Mouse (Mus musculus) intestine, embryonic 14.5 days (tissue): ENCODE data around the gene Itga6. TPM values are rescaled to one million over a fixed set of nuclear protein-coding genes. Genes with fewer than 3 reads are reported as not detected.

Source experiments
- ATAC-seq: fragments of 200-750 bp; cut with Nextera tagmentation; replicated peaks from 2 replicates; pipeline ENCODE4 v1.8.0; 2017; ENCODE audit warnings: low read depth, moderate number of reproducible peaks, moderate TSS enrichment, moderate library complexity; ENCODE audit not compliant: low FRiP score, low TSS enrichment
- DNase-seq: peaks from one replicate; pipeline ENCODE4 v3.0.0-alpha.2; 2018; ENCODE audit warnings: low spot score
- H3K27ac ChIP-seq: fragments of 300-500 bp; sonication (generic); 2 replicates; pipeline ENCODE4 v1.5.1; 2014; ENCODE audit warnings: low read depth, mild to moderate bottlenecking, control low read depth
- H3K27me3 ChIP-seq: fragments of 300-500 bp; sonication (generic); replicated peaks from 2 replicates; pipeline ENCODE4 v1.6.1; 2014; ENCODE audit warnings: low read length, control low read depth; ENCODE audit not compliant: control insufficient read depth, insufficient read depth
- H3K36me3 ChIP-seq: fragments of 300-500 bp; sonication (generic); 2 replicates; pipeline ENCODE4 v1.6.1; 2014; ENCODE audit warnings: low read length, control low read depth; ENCODE audit not compliant: control insufficient read depth, insufficient read depth
- H3K4me1 ChIP-seq: fragments of 300-500 bp; sonication (generic); replicated peaks from 2 replicates; pipeline ENCODE4 v1.6.1; 2014; ENCODE audit warnings: low read length, control low read depth, mixed read lengths; ENCODE audit not compliant: control insufficient read depth, insufficient read depth
- H3K4me2 ChIP-seq: fragments of 300-500 bp; sonication (generic); 2 replicates; pipeline ENCODE4 v1.6.1; 2014; ENCODE audit warnings: low read length
- H3K4me3 ChIP-seq: fragments of 300-500 bp; sonication (generic); 2 replicates; pipeline ENCODE4 v1.5.1; 2014; ENCODE audit warnings: low read depth, low read length, control low read depth, mixed read lengths
- H3K9ac ChIP-seq: fragments of 300-500 bp; sonication (generic); 2 replicates; pipeline ENCODE4 v1.6.1; 2014; ENCODE audit warnings: mild to moderate bottlenecking, low read length
- H3K9me3 ChIP-seq: fragments of 300-500 bp; sonication (generic); 2 replicates; pipeline ENCODE4 v1.6.1; 2016; ENCODE audit warnings: low read length, control low read depth; ENCODE audit not compliant: control insufficient read depth
- WGBS: fragments of 180-500 bp; shearing (Covaris S2); extraction: QIAGEN DNeasy Blood & Tissue Kit; methylation state at CpG from one replicate; pipeline ENCODE4 v1.1.7; 2014; 5-methylcytosine and 5-hydroxymethylcytosine counted together
- polyA plus RNA-seq: library from polyadenylated mRNA; unstranded; fragments of >200 nt; fragmentation: Nextera tagmentation; extraction: Ambion mirVana; gene quantifications from 2 replicates; pipeline ENCODE4 v1.2.1, GENCODE M21; 2014

The Itga6 gene
- polyA plus RNA-seq, 1 experiment from 2014 or later: 62.1 TPM

DNA sequence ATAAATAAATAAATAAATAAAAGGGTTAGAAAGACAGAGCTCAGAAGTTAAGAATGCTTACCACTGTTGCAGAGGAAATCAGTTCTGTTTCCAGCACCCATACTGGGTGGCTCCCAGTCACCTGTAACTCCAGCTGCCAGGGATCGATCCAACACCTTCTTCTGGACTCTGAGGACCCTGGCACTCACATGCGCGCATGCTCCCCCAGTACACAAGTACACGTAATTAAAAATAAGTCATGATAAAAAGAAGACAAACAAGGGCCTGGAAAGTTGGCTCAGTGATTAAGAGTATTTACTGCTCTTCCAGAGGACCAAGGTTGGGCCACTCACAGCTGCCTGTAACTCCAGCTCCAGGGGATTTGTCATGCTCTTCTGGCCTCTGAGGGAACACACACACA, 132.4 kb downstream of the Itga6 start:
- Histone ChIP-seq H3K36me3 (peaks cover 24% of the 10 kb centered on the region), H3K9me3 (no peaks in the 10 kb centered on the region), H3K27ac (no peak overlapping the region), H3K4me2 (no peak overlapping the region), H3K4me3 (no peak overlapping the region; the same call in 1 of the 2 replicates), H3K4me1 (no peaks in the 10 kb centered on the region; the same call in 1 of the 2 replicates), H3K9ac (no peak overlapping the region), H3K27me3 (no peaks in the 10 kb centered on the region)
- ATAC-seq (no peak), DNase-seq (no peak)
- 96% methylated on average over 4 of the region's 4 CpGs for WGBS

GRCm38 (mm10) chr2:71878441-71878840, 133.0 kb downstream of the Itga6 start:
- Histone ChIP-seq H3K27me3 (no peaks in the 10 kb centered on the region), H3K9ac (no peak overlapping the region), H3K4me3 (no peak overlapping the region; the same call in 1 of the 2 replicates), H3K4me2 (no peak overlapping the region), H3K27ac (no peak overlapping the region), H3K4me1 (no peaks in the 10 kb centered on the region; the same call in 1 of the 2 replicates), H3K36me3 (peaks cover 24% of the 10 kb centered on the region), H3K9me3 (no peaks in the 10 kb centered on the region)
- no peak for ATAC-seq
- DNase-seq: no peak
- WGBS: 79% methylated on average over 2 of the region's 2 CpGs

DNA sequence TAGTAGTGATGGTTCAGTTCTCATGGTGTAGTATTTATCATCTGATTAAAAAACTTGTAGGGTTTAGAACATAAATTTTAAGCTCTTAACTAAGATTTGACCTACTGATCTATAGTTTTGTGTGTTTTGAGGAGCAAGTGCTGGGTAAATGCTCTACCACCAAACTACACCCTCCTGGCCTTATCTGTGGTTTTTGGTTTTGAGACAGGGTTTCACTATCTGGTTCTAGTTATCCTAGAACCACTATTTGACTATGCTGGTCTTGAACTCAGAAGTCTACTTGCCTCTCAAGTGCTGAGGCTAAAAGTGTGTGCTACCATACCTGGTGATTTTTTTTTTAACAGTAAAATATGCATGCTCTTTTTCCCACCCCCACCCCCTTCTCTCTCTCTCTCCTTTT, 133.5 kb downstream of the Itga6 start:
- Histone ChIP-seq H3K9me3 (no peaks in the 10 kb centered on the region), H3K27me3 (no peaks in the 10 kb centered on the region), H3K27ac (no peak overlapping the region), H3K36me3 (peaks cover 25% of the 10 kb centered on the region), H3K4me2 (no peak overlapping the region), H3K9ac (no peak overlapping the region), H3K4me1 (no peaks in the 10 kb centered on the region; the same call in 1 of the 2 replicates), H3K4me3 (no peak overlapping the region)
- ATAC-seq (no peak), DNase-seq (no peak)

DNA sequence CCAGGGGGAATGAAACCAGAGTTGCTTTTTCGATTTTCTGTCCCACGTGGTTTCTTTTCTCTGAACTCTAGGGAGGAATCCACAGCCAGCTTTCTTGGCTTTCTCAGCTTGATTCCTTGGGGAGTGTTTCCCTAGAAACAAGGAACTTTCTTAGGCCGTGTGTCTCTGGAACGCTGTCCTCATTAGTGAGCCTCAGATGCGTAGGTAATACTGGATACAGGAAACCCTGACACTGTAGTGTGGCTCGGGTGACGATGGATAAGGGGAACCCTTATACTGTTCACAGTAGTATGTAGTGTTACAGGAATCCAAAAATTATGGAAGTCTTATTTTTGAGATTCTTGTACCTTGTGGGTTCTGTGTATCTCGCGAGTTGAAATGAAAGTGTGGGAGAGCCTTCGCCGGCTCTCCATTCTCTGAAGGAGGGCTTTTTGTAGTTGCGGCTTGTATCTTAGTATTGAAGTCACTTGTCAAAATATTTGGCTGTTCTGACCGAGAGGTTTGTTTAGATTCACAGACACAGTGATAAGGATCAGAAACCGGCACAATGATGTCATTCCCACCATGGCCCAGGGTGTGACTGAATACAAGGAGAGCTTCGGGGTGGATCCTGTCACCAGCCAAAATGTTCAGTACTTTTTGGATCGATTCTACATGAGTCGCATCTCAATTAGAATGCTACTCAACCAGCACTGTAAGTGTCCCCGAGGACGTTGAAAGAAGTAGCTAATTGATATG, 137.7 kb downstream of the Itga6 start:
- Histone ChIP-seq H3K4me2 (no peak overlapping the region), H3K4me1 (no peaks in the 10 kb centered on the region), H3K9me3 (no peaks in the 10 kb centered on the region), H3K9ac (no peak overlapping the region), H3K36me3 (peaks cover 43% of the 10 kb centered on the region), H3K4me3 (no peak overlapping the region), H3K27me3 (no peaks in the 10 kb centered on the region), H3K27ac (no peak overlapping the region)
- no peak for ATAC-seq
- DNase-seq: no peak
- WGBS: 73% methylated on average over 19 of the region's 19 CpGs

DNA sequence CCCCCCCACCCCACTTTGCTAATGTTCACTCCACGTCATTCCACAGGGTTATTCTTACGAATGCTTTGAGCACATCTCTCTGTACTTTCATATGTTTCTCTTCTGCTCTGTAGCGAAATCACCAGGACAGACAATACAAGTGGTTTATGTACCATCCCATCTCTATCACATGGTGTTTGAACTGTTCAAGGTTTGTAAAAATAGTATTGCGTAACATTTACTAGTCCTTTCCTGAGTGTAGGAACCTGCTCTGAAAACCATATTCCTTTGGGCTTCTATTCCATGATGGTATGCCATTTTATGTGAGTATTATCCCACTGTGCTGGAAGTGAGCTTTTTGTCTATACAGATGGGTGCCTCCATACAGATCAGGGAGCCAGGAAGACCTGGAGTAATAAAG, 141.9 kb downstream of the Itga6 start:
- H3K36me3 ChIP-seq: peaks cover 42% of the 10 kb centered on the region
- H3K27me3 ChIP-seq: no peaks in the 10 kb centered on the region
- H3K9ac ChIP-seq: no peak overlapping the region
- H3K4me3 ChIP-seq: no peak overlapping the region
- H3K4me1 ChIP-seq: no peaks in the 10 kb centered on the region
- WGBS: 90% methylated on average over 4 of the region's 4 CpGs
- H3K9me3 ChIP-seq: no peaks in the 10 kb centered on the region
- DNase-seq (no peak), ATAC-seq (no peak)
- H3K27ac ChIP-seq: no peak overlapping the region
- no peak overlapping the region for H3K4me2 ChIP-seq

DNA sequence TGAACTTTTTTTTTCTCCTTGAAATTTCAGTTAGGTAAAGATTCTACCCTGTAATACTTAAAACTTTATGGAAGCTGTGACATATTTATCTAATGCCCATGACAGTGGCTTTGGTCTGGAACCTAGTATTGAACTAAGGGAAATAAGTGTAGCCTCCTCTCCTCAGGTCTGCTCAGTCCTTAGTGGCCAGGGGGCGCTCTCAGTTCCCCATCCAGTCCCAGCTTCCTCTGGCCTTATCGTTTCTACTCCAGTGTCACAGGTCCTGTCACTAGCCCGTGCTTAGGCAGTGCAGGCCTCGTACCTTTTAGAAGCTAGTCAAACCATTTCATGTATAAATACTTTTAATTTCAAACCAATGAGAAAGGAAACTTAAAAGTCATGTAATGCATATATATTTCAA, 143.0 kb downstream of the Itga6 start:
- 74% methylated on average over 4 of the region's 4 CpGs for WGBS
- DNase-seq (no peak), ATAC-seq (no peak)
- Histone ChIP-seq H3K9me3 (no peaks in the 10 kb centered on the region), H3K4me1 (no peaks in the 10 kb centered on the region), H3K4me2 (no peak overlapping the region), H3K27ac (no peak overlapping the region), H3K9ac (no peak overlapping the region), H3K27me3 (no peaks in the 10 kb centered on the region), H3K36me3 (peaks cover 52% of the 10 kb centered on the region), H3K4me3 (no peak overlapping the region)

- peaks cover 51% of the 10 kb centered on the region for H3K36me3 ChIP-seq
- no peak overlapping the region for H3K4me2 ChIP-seq
- no peak for ATAC-seq
- 99% methylated on average over 2 of the region's 2 CpGs for whole genome bisulfite sequencing
- no peak overlapping the region for H3K27ac ChIP-seq
- H3K4me3 ChIP-seq: no peak overlapping the region
- no peak overlapping the region for H3K9ac ChIP-seq
- no peaks in the 10 kb centered on the region for H3K9me3 ChIP-seq
- H3K4me1 ChIP-seq: no peaks in the 10 kb centered on the region
- no peak for DNase-seq
- no peaks in the 10 kb centered on the region for H3K27me3 ChIP-seq
Measured at GRCm38 (mm10) chr2:71891536-71891935, 146.1 kb downstream of the Itga6 start.

DNA sequence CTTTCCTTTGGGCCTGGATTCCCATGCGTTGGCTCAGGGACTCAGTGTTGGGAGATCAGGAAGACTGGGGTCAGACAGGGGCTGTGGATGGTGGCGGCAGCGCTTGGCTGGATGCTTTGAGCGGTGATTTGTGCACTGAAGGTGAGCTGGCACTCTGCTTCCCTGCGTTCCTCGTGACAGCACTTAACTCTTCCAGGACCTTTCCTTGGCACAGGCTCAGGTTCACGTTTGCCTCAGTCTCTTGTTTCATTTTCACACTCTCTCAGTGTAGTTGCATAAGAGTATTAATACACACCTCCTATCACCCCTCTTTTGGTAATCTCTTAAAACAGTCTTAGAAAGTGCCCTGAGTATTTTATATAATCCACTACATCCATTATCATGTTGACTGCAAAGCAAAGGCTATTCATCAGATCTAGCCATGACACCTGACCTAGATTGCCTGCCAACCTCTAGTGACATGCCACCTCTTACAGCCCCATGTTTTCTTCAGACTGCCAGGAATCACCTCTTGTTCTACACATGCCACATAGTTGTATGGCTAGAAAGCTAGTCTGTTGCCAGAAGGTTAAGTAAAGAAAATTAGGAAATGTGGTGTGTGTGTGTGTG, 147.4 kb downstream of the Itga6 start:
- H3K9me3 ChIP-seq: no peaks in the 10 kb centered on the region
- WGBS: 88% methylated on average over 7 of the region's 7 CpGs
- H3K36me3 ChIP-seq: peaks cover 49% of the 10 kb centered on the region
- no peak overlapping the region for H3K4me3 ChIP-seq
- H3K27me3 ChIP-seq: no peaks in the 10 kb centered on the region
- H3K9ac ChIP-seq: no peak overlapping the region
- H3K27ac ChIP-seq: no peak overlapping the region
- H3K4me1 ChIP-seq: no peaks in the 10 kb centered on the region
- DNase-seq (no peak), ATAC-seq (no peak)
- no peak overlapping the region for H3K4me2 ChIP-seq
